Mouse (Mus musculus) heart, embryonic 16.5 days (tissue): ENCODE measurements around the gene Acer2. TPM values are rescaled to one million over a fixed set of nuclear protein-coding genes. Genes with fewer than 3 reads are reported as not detected.

Experiments
- ATAC-seq: fragments of 200-750 bp; cut with Nextera tagmentation; replicated peaks from 2 replicates; pipeline ENCODE4 v1.8.0; 2017; ENCODE audit warnings: moderate number of reproducible peaks; ENCODE audit not compliant: insufficient read depth, low FRiP score; ENCODE audit errors: extremely low read depth
- H3K27ac ChIP-seq: fragments of 300-500 bp; sonication (generic); 2 replicates; pipeline ENCODE4 v1.5.1; 2014; ENCODE audit warnings: mild to moderate bottlenecking, low read length, control low read depth, moderate library complexity
- H3K27me3 ChIP-seq: fragments of 300-500 bp; sonication (generic); 2 replicates; pipeline ENCODE4 v1.6.1; 2014; ENCODE audit warnings: low read length, mixed read lengths; ENCODE audit not compliant: control insufficient read depth, insufficient read depth
- H3K36me3 ChIP-seq: fragments of 300-500 bp; sonication (generic); 2 replicates; pipeline ENCODE4 v1.6.1; 2014; ENCODE audit not compliant: control insufficient read depth, insufficient read depth
- H3K4me1 ChIP-seq: fragments of 300-500 bp; sonication (generic); 2 replicates; pipeline ENCODE4 v1.6.1; 2014; ENCODE audit warnings: low read length, mixed read lengths; ENCODE audit not compliant: control insufficient read depth, insufficient read depth
- H3K4me2 ChIP-seq: fragments of 300-500 bp; sonication (generic); 2 replicates; pipeline ENCODE4 v1.6.1; 2014; ENCODE audit warnings: low read depth, mild to moderate bottlenecking, control low read depth, low read length
- H3K4me3 ChIP-seq: fragments of 300-500 bp; sonication (generic); 2 replicates; pipeline ENCODE4 v1.5.1; 2014; ENCODE audit warnings: mild to moderate bottlenecking, control low read depth, low read length
- H3K9ac ChIP-seq: fragments of 300-500 bp; sonication (generic); 2 replicates; pipeline ENCODE4 v1.6.1; 2014; ENCODE audit warnings: low read length, control low read depth
- H3K9me3 ChIP-seq: fragments of 300-500 bp; sonication (generic); replicated peaks from 2 replicates; pipeline ENCODE4 v1.6.1; 2016; ENCODE audit warnings: low read length; ENCODE audit not compliant: control insufficient read depth
- WGBS: fragments of 180-500 bp; shearing (Covaris S2); extraction: QIAGEN DNeasy Blood & Tissue Kit; methylation state at CpG from one replicate; pipeline ENCODE4 v1.1.7; 2014; 5-methylcytosine and 5-hydroxymethylcytosine counted together
- polyA plus RNA-seq: library from polyadenylated mRNA; unstranded; fragments of >200 nt; fragmentation: Nextera tagmentation; extraction: Ambion mirVana; gene quantifications from 2 replicates; pipeline ENCODE4 v1.2.1, GENCODE M21; 2015

Acer2 gene
- polyA plus RNA-seq, 1 experiment from 2014 or later = 31.2 TPM

DNA sequence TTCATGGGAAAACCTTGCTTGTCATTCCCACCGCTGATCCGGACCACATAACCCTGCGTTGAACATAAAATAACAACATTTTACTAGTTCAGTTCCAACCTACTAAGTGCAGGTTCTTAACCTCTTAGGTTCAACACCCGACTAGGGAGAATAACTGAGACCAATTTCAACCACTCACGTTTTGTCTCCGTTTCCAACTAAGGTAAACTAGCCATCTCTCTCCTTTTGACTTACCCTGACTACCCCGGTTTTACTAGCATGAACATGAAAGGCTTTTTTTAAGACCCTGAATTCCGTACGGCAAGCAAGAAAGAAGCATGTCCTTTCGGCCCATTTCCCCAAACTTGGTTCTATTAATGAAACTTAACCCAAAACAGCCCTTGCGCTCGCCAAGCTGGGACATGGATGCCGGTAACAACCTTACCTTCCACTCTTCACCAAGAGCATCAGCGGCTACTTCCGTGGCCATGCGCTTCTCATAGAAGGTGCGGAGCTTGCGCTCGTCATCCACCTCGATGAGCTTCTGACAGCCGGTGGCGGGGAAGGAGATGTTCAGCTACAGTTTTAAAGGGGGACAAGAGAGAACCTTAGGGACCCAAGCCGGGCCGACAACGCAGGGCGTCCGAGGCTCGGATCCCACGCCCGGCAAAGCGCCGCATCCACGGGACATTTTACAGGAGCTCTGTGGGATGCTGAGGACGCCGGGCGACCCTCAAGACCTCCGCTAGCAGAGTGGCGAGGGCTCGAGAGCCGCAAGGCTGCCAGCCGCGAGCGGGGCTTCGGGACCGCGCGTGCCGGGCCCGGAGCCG is 17.7 kb upstream of the Acer2 start:
- ATAC-seq = peak; percentile 12
- under 1% methylated on average over 50 of the region's 50 CpGs for WGBS

DNA sequence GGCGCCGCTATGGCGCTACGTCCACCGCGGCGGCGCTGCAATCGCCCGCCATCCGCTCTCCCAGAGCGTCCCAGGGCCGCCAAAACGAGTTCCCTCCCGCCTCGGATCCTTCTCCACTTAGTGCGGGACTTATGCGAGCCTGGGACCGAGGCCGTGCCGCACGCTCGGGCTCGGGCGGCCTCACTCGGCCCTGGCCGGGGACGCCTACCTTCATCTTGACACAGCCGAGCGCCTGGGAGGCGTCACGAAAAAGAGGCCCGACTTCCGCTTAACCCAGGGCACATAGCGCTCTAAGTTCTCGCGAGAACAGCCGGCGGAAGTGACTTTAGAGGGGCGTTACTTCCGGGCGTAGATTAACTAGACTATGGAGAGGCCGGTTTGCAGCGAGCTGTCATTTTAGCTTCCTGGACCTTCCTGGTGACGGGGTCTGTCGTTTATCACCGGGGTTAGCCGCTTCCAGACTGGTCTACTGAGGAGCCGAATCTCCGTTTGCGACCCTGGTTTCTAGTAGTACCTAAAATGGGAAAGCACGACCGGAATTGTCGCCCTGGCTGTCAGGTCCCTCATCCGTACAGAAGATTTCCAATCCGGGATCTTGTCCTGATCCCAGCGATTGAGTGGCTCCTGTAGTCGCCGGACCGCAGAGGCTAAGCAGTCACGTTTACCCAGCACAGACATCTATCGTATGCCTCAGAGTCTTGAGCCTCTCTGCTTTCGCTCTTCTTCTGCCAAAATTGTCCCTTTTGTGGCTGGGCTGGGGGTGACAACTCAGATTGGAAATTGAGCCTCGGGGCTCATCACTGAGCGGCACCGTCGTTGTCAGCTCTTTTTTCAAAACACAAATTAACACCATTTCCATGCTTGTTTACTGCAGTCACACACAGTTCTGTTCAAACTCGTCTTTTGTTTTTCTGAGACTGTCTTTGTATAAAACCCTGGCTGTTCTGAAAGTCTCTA is 16.8 kb upstream of the Acer2 start, which contains the start of gene Rps6:
Rps6 (minus strand) TSS at position 300 of the 957 bp plus-strand sequence.
- peak within 1 kb of the TSS; percentile 85 for H3K27ac ChIP-seq
- H3K4me3 ChIP-seq = peak within 1 kb of the TSS; percentile 76
- ATAC-seq = peak; percentile 98
- H3K9ac ChIP-seq = peak within 1 kb of the TSS; percentile 93
- under 1% methylated on average over 68 of the region's 68 CpGs for WGBS
- no peaks in the 10 kb centered on the region for H3K27me3 ChIP-seq
- H3K4me2 ChIP-seq = peak within 1 kb of the TSS; percentile 91
- no peaks in the 10 kb centered on the region for H3K9me3 ChIP-seq
- H3K4me1 ChIP-seq = peaks cover 14% of the 10 kb centered on the region
- peaks cover 24% of the 10 kb centered on the region for H3K36me3 ChIP-seq

More for the DNA sequence above, 17.7 kb upstream of the Acer2 start:
- peaks cover 14% of the 10 kb centered on the region for H3K4me1 ChIP-seq
- peak overlapping the region; percentile 93 for H3K9ac ChIP-seq
- peak overlapping the region; percentile 91 for H3K4me2 ChIP-seq
- H3K27me3 ChIP-seq = no peaks in the 10 kb centered on the region
- no peaks in the 10 kb centered on the region for H3K9me3 ChIP-seq
- H3K36me3 ChIP-seq = peaks cover 28% of the 10 kb centered on the region
- peak overlapping the region; percentile 85 for H3K27ac ChIP-seq
- peak overlapping the region; percentile 76 for H3K4me3 ChIP-seq

DNA sequence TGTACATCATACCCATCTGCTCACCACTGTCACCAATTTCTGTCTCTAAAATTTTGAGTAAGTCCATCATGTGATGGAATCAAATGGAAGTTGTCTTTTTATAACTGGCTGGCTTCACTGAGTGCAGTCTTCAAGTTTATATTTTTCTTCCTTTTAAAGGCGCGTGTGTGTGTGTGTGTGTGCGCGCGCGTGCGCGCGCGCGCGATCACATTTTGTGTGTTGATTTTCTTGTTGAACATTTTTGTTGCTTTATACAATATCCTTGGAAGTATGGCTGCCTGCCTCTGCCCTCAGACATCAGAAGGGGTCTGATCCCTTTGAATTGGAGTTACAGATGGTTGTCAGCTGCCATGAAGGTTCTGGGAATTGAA is 16.1 kb upstream of the Acer2 start:
- 46% methylated on average over 12 of the region's 12 CpGs for WGBS
- no peaks in the 10 kb centered on the region for H3K9me3 ChIP-seq
- H3K4me1 ChIP-seq = peaks cover 14% of the 10 kb centered on the region
- no peak overlapping the region; the same call in 1 of the 2 replicates for H3K27ac ChIP-seq
- peaks cover 18% of the 10 kb centered on the region for H3K36me3 ChIP-seq
- H3K27me3 ChIP-seq = no peaks in the 10 kb centered on the region
- H3K4me2 ChIP-seq = peak overlapping the region; percentile 91
- H3K4me3 ChIP-seq = peak overlapping the region; percentile 76
- no peak for ATAC-seq
- H3K9ac ChIP-seq = peak overlapping the region; percentile 82

DNA sequence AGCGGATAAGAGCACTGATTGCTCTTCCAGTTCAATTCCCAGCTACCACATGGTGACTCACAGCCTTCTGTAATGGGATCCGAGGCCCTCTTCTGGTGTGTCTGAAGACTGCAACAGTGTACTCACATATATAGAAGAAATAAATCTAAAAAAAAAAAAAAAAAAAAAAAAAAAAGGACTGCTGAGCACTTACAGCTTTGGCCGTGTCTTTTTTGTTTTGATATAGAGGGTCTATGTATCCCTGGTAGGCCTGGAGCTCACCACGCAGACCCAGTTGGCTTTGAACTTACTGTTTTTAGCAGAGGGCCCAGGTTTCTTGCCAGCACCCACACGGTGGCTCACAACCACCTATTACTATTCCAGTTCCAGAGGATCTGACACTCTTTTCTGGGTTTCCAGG is 10.1 kb upstream of the Acer2 start:
- no peak overlapping the region for H3K4me2 ChIP-seq
- no peak overlapping the region for H3K4me3 ChIP-seq
- H3K27me3 ChIP-seq = no peaks in the 10 kb centered on the region
- no peak overlapping the region for H3K9ac ChIP-seq
- H3K36me3 ChIP-seq = no peaks in the 10 kb centered on the region
- no peaks in the 10 kb centered on the region for H3K4me1 ChIP-seq
- no peak overlapping the region for H3K27ac ChIP-seq
- no peak for ATAC-seq
- whole genome bisulfite sequencing = 78% methylated on average over 5 of the region's 5 CpGs
- no peaks in the 10 kb centered on the region for H3K9me3 ChIP-seq

DNA sequence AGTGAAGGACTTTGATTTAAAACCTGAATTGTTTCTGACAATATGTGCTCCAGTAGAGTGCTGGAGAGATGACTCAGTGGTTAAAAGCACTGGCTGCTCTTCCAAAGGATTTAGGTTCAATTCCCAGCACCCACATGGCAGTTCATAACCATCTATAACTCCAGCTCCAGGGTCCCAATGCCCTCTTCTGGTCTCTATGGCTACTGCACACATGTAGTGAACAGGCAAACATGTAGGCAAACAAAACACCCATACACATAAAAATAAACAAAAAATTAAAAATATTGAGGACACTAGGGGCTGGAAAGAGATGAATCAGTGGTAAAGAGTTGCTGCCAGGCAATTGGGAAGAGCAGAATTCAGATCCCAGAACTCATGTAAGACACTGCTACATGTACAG is 2.2 kb upstream of the Acer2 start:
- no peak overlapping the region for H3K4me3 ChIP-seq
- H3K9me3 ChIP-seq = 0 out of 2 replicates have a peak, but pooled peaks cover 2% of the 10 kb centered on the region
- peaks cover 10% of the 10 kb centered on the region for H3K4me1 ChIP-seq
- no peaks in the 10 kb centered on the region for H3K36me3 ChIP-seq
- no peak overlapping the region for H3K27ac ChIP-seq
- no peak overlapping the region for H3K4me2 ChIP-seq
- H3K9ac ChIP-seq = no peak overlapping the region
- ATAC-seq = no peak
- H3K27me3 ChIP-seq = no peaks in the 10 kb centered on the region; the same call in 1 of the 2 replicates

DNA sequence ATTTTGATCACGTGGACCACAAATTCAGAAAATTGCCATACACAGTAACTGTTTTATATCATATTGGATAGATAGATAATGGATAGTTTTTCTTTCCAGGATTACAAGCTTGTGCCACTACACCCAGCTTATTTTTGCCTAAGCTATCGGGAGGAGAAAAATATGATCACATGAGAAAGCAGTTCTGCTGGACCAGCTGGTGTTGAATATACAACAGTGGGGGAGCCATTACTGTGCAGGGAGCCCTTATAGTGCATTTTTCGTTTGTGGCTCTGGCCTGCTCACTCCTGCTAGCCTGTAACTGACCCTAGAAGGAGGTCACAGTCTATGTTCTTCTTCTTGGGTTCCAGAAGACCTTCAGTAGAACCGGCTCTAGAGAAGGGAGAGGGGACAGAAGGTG is 1.1 kb upstream of the Acer2 start:
- Histone ChIP-seq H3K9me3 (0 out of 2 replicates have a peak, but pooled peaks cover 2% of the 10 kb centered on the region), H3K27ac (no peak overlapping the region), H3K36me3 (no peaks in the 10 kb centered on the region), H3K27me3 (no peaks in the 10 kb centered on the region; the same call in 1 of the 2 replicates), H3K9ac (no peak overlapping the region), H3K4me3 (no peak overlapping the region), H3K4me2 (no peak overlapping the region), H3K4me1 (peaks cover 10% of the 10 kb centered on the region)
- WGBS = 62% methylated on average over 4 of the region's 4 CpGs
- no peak for ATAC-seq

DNA sequence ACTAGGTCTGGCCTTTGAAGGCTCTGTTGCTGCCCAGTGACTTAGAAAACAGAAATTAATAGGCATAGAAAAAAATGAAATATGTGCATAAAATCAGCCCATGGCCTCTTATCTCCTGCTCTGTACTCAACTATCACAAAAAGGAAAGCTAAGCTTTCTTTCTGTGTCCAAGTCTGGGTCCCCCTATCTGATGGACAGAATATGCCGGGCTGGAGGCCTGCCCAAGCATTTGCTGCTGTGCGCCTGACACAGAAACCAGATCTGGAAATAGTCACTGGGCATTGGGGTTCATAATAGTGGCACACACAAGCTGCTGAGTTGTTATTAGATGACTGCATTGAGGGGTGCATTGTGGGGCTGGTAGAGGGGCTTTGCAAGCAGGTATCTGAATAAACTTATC is 5.3 kb downstream of the Acer2 start:
- Histone ChIP-seq H3K9ac (no peak overlapping the region), H3K27ac (peak overlapping the region; percentile 49; the same call in 1 of the 2 replicates), H3K9me3 (no peaks in the 10 kb centered on the region), H3K4me3 (no peak overlapping the region), H3K4me2 (no peak overlapping the region), H3K27me3 (no peaks in the 10 kb centered on the region; the same call in 1 of the 2 replicates), H3K36me3 (no peaks in the 10 kb centered on the region), H3K4me1 (peaks cover 10% of the 10 kb centered on the region)
- no peak for ATAC-seq
- WGBS = 69% methylated on average over 2 of the region's 2 CpGs

DNA sequence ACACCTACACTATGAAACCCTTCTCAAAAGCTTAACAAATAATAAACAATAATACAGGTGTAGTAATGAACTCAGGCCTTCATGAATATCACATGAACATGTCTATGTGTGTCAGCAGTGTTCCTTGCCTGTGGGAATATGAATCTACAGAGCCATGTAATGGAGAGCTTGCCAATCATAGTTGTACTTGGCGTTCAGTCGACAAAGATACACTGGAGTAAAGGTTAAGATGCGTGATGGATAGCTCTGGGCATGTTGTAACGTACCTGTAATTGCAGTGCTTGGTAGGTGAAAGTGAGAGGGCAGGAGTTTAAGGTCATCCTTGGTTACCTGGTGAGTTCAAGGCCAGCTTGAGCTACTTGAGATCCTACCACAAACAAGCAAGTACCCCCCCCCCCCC is 7.0 kb downstream of the Acer2 start:
- no peaks in the 10 kb centered on the region for H3K36me3 ChIP-seq
- ATAC-seq = no peak

More for the DNA sequence above, 7.0 kb downstream of the Acer2 start:
- H3K4me3 ChIP-seq = no peak overlapping the region
- no peak overlapping the region for H3K27ac ChIP-seq
- H3K4me1 ChIP-seq = peaks cover 7% of the 10 kb centered on the region
- H3K9me3 ChIP-seq = no peaks in the 10 kb centered on the region
- H3K27me3 ChIP-seq = no peaks in the 10 kb centered on the region
- 86% methylated on average over 4 of the region's 4 CpGs for WGBS
- no peak overlapping the region for H3K9ac ChIP-seq
- no peak overlapping the region for H3K4me2 ChIP-seq
